Mouse (Mus musculus) thymus, postnatal 4 days (tissue): ENCODE data around the gene Zfp36l2.

Experiments
- DNase-seq: peaks from one replicate; pipeline ENCODE4 v3.0.0; 2021

Gene Zfp36l2

DNA sequence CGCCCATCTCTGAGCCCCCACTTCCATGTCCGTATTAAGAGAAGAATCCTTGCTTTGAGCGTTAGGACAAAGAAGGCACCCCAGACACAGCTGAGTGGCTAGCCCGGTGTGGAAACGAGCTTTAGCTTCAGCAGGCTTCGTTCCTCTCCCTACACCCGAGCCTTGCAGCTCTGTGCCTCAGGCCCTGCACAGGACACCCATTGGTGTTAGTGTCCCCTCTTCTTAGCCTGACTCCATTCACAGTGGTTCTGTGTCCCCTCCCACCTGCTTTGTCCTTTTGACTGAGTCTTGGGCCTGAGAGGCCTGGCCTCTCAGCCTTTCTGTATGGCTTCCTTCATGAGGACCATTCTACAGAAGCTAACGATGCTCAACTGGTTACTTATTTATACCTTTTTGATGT lies 37.5 kb downstream of the Zfp36l2 start:
- DNase-seq: peak; percentile 10

DNA sequence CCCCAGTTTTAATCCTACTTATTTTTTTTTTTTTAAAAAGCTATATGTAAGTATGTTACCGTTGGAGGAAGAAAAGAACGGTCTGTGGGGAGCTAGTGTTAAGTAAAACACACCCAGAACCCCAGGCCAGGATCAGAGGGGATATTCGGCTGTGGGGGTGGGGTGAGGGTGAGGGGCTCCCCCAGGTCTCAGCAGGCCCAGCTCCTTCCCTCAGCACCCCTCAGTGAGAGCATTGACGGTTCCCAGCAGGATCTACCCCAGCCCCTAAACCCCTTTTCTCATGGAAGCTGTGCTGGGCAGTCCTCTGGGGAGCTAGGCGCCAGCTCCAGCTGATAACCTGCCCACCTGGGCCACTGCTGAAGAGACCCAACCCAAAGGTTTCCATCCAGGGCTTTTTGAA lies 38.2 kb downstream of the Zfp36l2 start:
- DNase-seq: peak; percentile 11

DNA sequence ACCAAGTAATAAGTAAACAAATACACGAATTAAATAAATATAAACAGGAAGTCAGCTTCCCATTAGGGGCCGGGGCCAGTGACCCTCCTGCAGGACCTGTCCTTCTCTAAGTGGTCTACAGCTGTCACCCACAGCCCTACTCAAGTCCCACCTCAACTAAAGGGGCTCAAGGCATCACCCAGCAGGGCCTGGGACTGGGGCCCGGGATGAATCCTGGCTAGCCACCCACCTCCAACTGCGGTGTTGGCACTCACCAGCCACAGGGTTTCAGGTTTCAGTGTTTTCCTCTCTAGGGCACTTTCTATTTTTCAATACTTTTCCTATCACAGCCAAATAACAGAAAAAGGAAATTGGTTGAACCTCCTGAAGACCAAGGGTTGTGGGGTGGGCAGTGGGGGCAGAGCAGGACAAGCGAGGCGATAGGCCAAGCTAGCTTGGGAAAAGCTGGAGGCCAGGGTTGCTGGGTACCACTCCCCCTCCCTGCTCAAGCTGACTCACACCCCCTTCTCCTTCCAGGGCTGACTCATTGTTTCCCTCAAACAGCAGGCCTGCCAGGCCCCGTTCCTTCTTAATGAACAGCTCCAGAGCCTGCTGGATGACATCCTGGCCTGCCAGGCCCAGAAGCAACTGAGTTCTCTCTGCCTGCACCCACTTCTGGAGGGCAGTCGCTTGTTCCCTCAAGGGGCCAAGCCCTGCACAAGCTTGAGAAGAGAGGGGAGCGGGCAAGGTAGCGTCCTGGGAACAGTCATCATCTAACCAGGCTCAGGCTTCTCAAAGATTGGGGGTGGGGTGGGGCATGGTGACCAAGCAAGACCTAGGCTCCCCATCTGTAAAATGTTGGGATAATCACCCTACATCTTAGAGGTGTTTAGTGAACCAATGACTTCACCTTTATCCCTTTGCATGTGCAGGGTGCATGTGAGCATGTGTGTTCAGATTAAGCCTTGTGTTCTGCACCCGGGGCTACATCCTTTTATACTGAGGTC lies 39.0 kb downstream of the Zfp36l2 start:
- peak; percentile 21 for DNase-seq

DNA sequence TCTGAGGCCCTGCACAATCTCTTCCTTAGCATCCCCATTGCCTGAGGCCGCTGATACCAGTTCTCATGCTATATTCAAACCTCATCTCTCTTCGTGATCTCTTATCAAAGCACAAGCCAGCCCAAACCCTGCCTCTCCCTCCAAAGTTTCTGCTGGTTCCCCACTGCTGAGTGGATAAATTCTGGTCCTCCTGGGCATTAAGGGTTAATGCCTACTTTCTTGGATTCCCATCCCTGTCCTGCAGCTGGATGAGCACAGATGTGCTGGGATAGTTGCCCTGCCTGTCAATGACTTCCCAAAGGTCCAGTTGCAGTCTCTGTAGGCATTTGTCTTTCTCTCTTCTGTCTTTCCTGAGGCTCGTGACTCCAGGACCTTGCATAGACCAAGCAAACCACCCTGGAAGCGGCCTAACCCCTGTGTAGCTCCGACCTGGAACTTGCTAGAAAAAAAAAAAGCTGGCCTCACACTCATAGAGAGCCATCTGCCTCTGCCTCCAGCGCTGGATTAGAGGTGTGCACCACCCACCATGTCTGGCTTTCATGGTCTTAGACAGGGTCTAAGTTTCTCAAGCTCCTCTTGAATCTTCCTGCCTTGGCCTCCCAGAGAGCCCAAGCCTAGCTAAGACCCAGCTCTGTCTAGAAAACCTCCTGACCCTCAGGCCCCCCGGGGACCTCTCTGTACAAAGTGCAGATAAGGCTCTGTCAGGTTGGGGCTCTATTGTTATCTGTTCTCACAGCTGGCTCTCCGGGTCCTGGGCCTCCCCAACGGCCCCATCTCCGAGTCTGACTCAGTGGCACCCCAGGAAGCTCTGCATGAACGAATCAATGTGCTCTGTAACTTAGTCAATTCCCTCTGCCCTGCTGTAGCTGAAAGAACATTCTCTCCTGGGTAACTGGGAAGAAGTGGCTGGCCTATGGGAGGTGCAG lies 40.3 kb downstream of the Zfp36l2 start:
- peak; percentile 40 for DNase-seq

DNA sequence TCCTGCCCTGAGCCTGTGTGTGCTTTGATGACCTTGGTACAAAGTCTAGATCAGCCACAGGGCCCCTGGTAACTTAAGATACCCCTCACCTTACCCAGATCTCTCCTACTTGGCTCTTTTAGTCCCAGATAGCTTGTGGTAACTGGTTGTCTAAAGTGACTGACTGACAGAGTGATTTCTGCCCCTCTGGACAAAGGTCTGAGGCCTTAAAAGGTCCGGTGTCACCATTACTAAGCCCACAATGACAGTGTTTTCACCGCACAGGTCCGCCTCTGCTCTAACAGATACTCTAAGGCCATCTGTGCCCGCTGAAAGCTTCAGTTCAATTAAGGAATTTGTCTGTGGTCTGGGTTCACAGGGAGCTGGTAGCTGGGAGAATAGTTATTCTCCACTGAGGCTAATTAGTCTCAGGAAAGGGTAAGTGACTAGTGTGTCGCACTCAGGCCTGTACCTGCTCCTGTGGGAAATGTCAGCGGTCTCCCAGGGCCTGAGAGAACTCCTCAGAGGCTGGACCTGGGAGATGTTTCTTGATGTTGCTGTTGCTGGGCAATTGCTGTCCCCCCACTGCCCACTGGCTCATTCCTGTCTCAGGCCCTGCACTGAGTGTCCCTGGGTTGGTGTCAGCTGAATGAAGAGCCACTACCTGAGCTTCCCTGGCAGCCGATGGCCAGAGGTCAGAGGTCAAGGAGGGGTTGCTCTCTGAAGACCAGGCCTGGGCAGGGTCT lies 41.1 kb downstream of the Zfp36l2 start:
- DNase-seq: peak; percentile 30

DNA sequence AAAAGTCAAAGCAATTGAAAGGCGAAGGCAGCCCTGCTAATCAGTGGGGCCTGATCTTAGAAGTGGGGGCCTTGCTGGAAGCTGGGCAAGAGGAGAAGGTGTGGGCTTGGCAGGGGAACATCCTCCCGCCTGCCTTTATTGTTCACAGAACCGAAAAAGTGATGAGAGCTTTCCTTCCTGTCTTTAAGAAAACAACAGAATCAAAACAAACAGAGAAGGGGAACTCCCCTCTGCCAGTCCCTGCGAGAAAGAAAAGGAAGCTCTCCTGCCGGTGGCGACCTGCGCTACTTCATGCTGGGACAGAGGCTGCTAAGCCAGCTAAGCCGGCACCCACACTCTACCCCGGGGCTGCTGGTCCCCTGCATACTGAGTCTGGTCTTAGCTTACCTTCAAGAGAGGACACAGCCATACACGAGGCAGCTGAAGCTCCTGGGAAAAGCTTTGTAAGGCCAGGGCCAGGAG lies 41.9 kb downstream of the Zfp36l2 start:
- DNase-seq: peak; percentile 79

DNA sequence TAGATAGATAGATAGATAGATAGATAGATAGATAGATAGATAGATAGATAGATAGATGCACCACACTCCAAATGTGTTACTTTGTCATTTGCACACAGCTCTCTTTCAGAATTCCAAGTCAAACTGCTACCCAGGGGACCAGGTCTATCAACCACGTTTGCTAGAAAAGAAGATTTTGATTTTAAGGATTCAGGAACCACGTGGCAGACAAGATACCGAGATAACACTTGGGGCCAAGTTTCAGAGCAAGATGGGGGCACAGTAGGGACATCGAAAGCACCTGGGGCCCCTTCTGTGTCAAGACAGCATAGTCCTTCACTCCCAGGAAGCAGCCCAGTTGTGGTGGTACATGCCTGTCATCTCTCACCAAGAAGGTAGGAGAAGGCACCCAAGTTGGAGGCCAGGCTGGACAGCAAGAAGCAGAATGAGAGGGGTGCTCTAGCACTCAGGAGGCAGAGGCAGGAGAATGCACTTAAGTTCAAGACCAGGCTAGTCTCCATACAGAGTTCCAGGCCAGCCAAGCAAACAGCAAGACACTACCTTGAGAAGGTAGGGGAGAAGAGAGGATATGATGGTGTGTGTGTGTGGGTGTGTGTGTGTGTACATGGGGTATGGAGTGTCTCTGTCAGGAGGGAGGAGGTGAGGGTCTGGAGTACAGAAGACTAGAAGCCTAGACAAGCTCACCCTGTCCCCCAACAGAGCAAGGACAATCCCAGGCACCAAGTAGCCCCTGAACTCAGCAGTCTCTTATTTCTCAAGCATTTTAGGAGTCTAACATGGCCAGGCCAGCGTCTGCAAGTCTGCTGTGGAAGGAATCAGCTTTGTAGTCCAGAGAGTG lies 42.8 kb downstream of the Zfp36l2 start:
- peak; percentile 49 for DNase-seq

DNA sequence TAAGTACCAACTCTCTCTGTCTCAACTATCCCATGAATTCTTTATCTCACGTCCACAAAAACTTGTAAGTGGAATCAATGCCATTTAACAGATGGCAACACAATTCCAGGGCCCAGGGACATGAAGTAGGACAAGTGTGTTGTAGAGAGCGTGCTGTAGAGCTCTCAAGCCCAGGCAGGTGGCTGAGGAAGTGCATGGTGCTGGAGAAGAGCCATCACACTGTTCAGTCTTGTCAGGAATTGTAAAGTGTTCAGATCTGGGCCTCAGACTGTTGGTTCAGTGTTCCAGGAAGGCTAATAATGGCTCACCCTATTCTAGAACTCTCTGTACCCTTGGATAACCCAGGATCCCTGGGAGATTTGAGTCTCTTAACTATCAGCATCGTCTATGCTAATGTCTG lies 43.6 kb downstream of the Zfp36l2 start:
- no peak for DNase-seq

DNA sequence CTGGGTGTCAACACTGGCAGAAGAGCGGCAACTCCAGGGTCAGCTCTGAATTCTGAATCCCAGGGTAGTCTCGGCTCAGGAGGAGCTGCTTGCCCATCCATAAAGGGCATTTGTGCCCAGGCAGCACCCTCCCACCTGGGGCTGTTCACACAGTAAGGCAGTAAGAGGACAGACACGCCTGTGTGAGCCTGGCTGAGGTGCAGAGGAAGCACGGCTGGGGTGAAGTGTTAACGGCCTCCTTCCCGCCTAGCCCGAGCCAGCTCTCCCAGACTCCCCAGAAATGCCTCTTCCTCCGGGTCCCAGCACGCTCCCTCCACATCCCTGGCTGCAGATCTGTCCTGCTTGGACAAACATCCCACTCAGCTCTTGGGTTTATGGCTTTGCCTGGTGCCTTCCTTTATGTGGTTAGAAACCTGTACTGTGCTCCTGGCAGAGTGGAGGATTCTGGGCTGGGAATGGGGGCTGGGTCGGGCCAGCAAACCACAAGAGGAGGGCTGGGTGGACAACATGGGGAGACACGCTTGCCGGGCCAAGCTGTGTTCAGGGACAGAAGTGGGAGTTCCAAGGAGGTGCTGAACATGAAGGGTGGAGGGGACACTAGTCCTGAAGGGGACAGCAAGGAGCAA lies 44.4 kb downstream of the Zfp36l2 start:
- peak; percentile 64 for DNase-seq

DNA sequence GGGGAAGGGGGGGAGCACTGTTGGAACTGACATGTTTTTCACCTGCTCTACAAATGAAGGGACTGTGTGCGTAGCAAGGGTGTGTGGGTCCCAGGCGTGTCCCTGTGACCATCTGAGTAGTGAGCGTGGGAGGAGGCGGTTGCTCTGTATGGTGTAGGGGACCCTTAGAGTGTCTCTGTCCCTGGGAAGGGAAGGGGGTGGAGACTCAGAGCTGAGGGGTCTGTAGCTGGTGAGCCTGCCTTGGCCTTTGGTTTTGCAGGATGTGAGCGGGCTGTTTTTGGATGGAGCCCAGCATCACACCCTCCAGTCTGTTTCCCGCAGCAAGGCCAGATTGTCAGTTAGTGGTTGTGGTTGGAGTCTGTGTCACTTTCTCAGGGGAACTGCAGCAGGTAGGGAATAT lies 46.1 kb downstream of the Zfp36l2 start:
- DNase-seq: no peak

DNA sequence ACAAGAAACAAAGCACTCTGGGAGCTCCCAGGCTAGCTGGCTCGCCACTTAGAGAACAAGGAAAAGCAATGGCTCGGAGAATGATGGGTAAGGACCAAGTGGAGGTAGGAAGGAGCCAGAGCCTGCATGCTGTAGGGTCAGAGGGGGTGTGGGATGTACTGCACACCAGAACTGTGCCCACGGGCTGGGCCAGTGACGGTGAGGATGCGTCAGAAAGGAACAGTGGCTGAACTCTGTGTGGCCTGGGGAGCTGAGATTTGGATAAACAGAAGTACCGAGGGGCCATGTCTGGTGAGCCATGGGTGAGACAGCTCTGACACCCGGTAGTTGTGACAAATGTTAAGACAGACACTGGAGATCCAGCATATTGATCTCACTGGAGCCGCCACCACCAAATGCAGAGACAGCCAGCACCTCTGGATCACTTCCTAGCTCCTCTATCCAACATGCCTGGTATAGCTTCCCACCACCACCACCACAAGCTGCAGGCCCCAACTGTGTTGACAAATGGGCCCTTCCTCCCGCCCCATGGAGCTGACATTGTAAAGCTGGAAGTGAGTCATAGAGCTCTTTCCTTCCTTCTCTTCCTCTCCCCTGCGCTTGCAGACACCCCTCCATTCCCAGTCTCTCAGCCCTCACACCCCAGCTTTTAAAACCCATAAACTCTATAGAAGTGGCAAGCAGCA lies 46.8 kb downstream of the Zfp36l2 start:
- DNase-seq: peak; percentile 40

DNA sequence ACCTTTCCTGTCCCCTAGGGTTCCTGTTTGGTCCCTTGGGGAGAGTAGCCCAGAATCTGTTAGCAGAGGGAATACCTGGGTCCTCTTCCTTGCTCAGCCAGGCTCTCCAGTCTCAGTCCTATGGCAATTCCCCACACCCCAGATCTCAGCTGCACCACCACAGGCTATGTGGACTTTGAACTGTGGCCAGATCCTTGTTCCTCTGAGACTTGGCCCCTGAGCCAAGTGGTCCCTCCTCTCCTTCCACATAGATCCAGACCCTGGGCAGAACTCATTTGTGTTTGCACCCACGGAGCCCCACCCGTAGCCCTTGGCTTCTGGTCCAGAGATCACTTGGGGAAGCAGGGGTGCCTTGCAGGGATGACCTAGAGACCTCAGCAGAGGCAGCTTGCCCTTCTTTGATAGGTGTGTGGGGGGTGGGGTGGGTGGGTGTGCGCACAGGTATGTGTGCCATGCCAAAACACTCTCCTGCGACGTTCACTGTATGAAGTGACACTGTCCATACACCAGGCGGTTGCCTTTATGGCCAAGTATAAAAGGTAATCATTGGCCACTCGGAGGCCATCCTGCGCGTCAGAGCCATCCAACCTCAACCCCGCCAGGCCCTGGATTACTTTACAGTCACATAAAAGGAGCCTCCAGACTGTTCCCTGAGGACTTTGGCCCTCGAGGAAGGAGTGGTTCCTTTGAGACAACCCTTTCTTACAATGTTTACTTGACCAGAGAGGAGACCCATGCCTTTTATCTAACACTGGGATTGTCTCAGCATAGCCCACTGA lies 50.2 kb downstream of the Zfp36l2 start:
- DNase-seq: no peak

DNA sequence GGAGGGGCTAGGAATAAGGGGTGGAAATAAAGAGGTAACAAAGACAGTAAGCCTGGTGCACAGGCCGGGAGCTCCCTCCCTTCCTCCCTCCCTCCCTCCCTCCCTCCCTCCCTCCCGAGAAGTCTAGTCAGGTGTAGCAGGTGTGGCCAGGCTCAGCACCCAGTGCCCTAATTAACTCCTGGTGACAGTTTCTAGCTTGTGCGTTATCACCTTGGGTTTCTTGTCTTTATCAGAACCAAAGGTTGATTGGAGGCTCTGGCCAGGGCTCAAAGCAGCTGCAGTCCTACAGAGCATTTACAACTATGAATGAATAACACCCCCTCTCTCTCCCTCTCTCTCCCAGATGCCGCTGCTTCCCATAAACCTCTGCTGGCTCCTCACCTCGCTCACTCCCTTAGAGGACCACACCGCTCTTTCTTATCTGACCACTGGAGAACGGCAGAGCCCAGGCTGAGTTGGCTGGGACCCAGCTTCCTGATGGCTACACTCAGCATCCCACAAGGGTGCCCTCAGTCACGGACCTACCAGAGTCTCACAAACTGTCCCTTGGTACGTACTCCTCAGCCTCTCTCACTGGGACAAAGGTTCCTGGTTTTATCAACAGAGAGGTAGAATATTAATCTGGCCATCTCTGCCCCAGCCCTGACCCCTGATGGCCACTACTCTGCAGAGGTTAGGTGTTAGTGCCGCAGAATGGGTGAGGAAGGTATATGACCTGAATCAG lies 50.9 kb downstream of the Zfp36l2 start:
- DNase-seq: no peak

DNA sequence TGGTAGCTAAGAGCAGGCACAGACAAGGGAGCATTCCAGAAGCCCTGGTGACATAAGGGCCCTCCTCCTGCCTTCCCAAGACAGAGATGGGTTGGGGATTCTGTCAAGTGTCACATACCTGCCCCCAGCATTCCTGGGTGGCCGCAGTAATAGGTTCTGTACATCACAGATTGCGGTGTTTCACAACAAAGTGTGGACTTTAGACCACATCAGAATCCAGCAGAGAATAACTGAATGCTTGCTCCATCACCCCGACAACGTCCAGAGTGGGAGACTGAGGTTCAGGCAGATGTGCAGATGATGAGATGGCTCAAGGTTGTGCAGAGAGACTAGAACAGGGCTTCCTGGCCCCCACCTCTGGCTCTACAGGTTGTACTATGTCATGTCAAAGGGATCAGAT lies 51.5 kb downstream of the Zfp36l2 start:
- DNase-seq: no peak

DNA sequence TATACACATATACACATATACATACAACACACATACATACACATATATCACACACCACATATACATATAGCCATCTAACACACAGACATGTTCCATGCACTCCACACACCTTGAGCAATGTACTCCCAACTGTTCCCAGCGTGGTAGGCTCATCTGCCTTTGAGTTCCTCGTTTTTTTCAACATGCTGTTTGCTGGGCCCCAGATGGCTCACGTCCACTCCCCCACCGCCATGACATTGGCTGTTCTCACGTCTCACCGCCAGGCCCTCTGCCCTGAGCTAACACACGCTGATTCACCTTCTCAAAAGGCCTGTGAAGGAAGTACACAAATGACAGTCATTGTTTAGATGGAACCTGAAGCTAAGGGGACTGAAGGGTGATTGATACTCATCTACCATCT lies 52.5 kb downstream of the Zfp36l2 start:
- no peak for DNase-seq
